Mouse (Mus musculus): ENCODE results near the gene Dip2c. TPM values are rescaled to one million over a fixed set of nuclear protein-coding genes. Genes with fewer than 3 reads are reported as not detected.

The Dip2c gene
- total and polyA plus RNA-seq, 2 experiments from 2014 or later = 7.1 to 63.6 TPM

GRCm38 (mm10) chr13:9649894-9650293, 373.6 kb downstream of the Dip2c start:
- Histone ChIP-seq H3K9me3 (replicated peaks; ENCODE audit: control insufficient read depth, low read length) (no peaks in the 10 kb centered on the region), H3K27me3 (ENCODE audit: control insufficient read depth, insufficient read depth, low read length) (no peaks in the 10 kb centered on the region), H3K36me3 (replicated peaks; ENCODE audit: control insufficient read depth, insufficient read depth, low read length) (peaks cover 20% of the 10 kb centered on the region), H3K4me2 (ENCODE audit: low read depth, low read length) (no peak overlapping the region), H3K27ac (ENCODE audit: low read depth) (no peak overlapping the region), H3K4me1 (ENCODE audit: control insufficient read depth, insufficient read depth) (peaks cover 10% of the 10 kb centered on the region; the same call in 1 of the 2 replicates), H3K9ac (replicated peaks; ENCODE audit: low read depth, low read length) (no peak overlapping the region), H3K4me3 (ENCODE audit: low read depth, low read length) (no peak overlapping the region)
- no peak for DNase-seq (ENCODE audit: low spot score)
- ATAC-seq (ENCODE audit: insufficient read depth, low read depth) = no peak
- TF ChIP-seq EP300 (IDR thresholded peaks at IDR 0.05; ENCODE audit: low read depth) (no peak), CTCF (IDR thresholded peaks at IDR 0.05; ENCODE audit: low read depth) (no peak)
- WGBS = 79% methylated on average over 1 of the region's 1 CpGs

- ATAC-seq (ENCODE audit: insufficient read depth, low read depth) = no peak
- H3K9ac ChIP-seq (replicated peaks; ENCODE audit: low read depth, low read length) = no peak overlapping the region
These were observed 374.3 kb downstream of the Dip2c start for GRCm38 (mm10) chr13:9650580-9650979.

GRCm38 (mm10) chr13:9653018-9653417, 376.7 kb downstream of the Dip2c start:
- DNase-seq (ENCODE audit: low spot score) = no peak

More at GRCm38 (mm10) chr13:9650580-9650979, 374.3 kb downstream of the Dip2c start:
- Histone ChIP-seq H3K27me3 (ENCODE audit: control insufficient read depth, insufficient read depth, low read length) (no peaks in the 10 kb centered on the region), H3K4me3 (ENCODE audit: low read depth, low read length) (no peak overlapping the region), H3K27ac (ENCODE audit: low read depth) (no peak overlapping the region), H3K36me3 (replicated peaks; ENCODE audit: control insufficient read depth, insufficient read depth, low read length) (peaks cover 20% of the 10 kb centered on the region), H3K4me2 (ENCODE audit: low read depth, low read length) (no peak overlapping the region), H3K4me1 (ENCODE audit: control insufficient read depth, insufficient read depth) (peaks cover 9% of the 10 kb centered on the region; the same call in 1 of the 2 replicates), H3K9me3 (replicated peaks; ENCODE audit: control insufficient read depth, low read length) (no peaks in the 10 kb centered on the region)
- no peak for DNase-seq (ENCODE audit: low spot score)
- TF ChIP-seq EP300 (IDR thresholded peaks at IDR 0.05; ENCODE audit: low read depth) (no peak), CTCF (IDR thresholded peaks at IDR 0.05; ENCODE audit: low read depth) (no peak)

GRCm38 (mm10) chr13:9656613-9657012, 380.3 kb downstream of the Dip2c start:
- ATAC-seq (ENCODE audit: insufficient read depth, low read depth) = no peak
- 84% methylated on average over 6 of the region's 6 CpGs for WGBS
- TF ChIP-seq CTCF (IDR thresholded peaks at IDR 0.05; ENCODE audit: low read depth) (no peak), EP300 (IDR thresholded peaks at IDR 0.05; ENCODE audit: low read depth) (no peak)
- H3K4me2 ChIP-seq (ENCODE audit: low read depth, low read length) = no peak overlapping the region
- H3K9me3 ChIP-seq (replicated peaks; ENCODE audit: control insufficient read depth, low read length) = no peaks in the 10 kb centered on the region
- no peak overlapping the region for H3K27ac ChIP-seq (ENCODE audit: low read depth)
- H3K36me3 ChIP-seq (replicated peaks; ENCODE audit: control insufficient read depth, insufficient read depth, low read length) = peaks cover 40% of the 10 kb centered on the region
- H3K4me3 ChIP-seq (ENCODE audit: low read depth, low read length) = no peak overlapping the region
- H3K4me1 ChIP-seq (ENCODE audit: control insufficient read depth, insufficient read depth) = no peaks in the 10 kb centered on the region
- no peak overlapping the region for H3K9ac ChIP-seq (replicated peaks; ENCODE audit: low read depth, low read length)
- DNase-seq (ENCODE audit: low spot score) = no peak
- H3K27me3 ChIP-seq (ENCODE audit: control insufficient read depth, insufficient read depth, low read length) = no peaks in the 10 kb centered on the region

More at GRCm38 (mm10) chr13:9653018-9653417, 376.7 kb downstream of the Dip2c start:
- H3K9ac ChIP-seq (replicated peaks; ENCODE audit: low read depth, low read length) = no peak overlapping the region
- no peaks in the 10 kb centered on the region for H3K27me3 ChIP-seq (ENCODE audit: control insufficient read depth, insufficient read depth, low read length)
- no peaks in the 10 kb centered on the region for H3K9me3 ChIP-seq (replicated peaks; ENCODE audit: control insufficient read depth, low read length)
- no peaks in the 10 kb centered on the region for H3K4me1 ChIP-seq (ENCODE audit: control insufficient read depth, insufficient read depth)
- no peak for ATAC-seq (ENCODE audit: insufficient read depth, low read depth)
- WGBS = 87% methylated on average over 3 of the region's 3 CpGs
- H3K4me3 ChIP-seq (ENCODE audit: low read depth, low read length) = no peak overlapping the region
- peaks cover 19% of the 10 kb centered on the region for H3K36me3 ChIP-seq (replicated peaks; ENCODE audit: control insufficient read depth, insufficient read depth, low read length)
- no peak overlapping the region for H3K4me2 ChIP-seq (ENCODE audit: low read depth, low read length)
- TF ChIP-seq EP300 (IDR thresholded peaks at IDR 0.05; ENCODE audit: low read depth) (no peak), CTCF (IDR thresholded peaks at IDR 0.05; ENCODE audit: low read depth) (no peak)
- H3K27ac ChIP-seq (ENCODE audit: low read depth) = no peak overlapping the region

- Histone ChIP-seq H3K4me3 (ENCODE audit: low read depth, low read length) (no peak overlapping the region), H3K27me3 (ENCODE audit: control insufficient read depth, insufficient read depth, low read length) (no peaks in the 10 kb centered on the region), H3K9ac (replicated peaks; ENCODE audit: low read depth, low read length) (no peak overlapping the region), H3K4me2 (ENCODE audit: low read depth, low read length) (no peak overlapping the region), H3K27ac (ENCODE audit: low read depth) (no peak overlapping the region), H3K36me3 (replicated peaks; ENCODE audit: control insufficient read depth, insufficient read depth, low read length) (peaks cover 68% of the 10 kb centered on the region), H3K9me3 (replicated peaks; ENCODE audit: control insufficient read depth, low read length) (no peaks in the 10 kb centered on the region), H3K4me1 (ENCODE audit: control insufficient read depth, insufficient read depth) (no peaks in the 10 kb centered on the region)
- TF ChIP-seq EP300 (IDR thresholded peaks at IDR 0.05; ENCODE audit: low read depth) = no peak
- TF ChIP-seq CTCF (IDR thresholded peaks at IDR 0.05; ENCODE audit: low read depth) = no peak
- DNase-seq (ENCODE audit: low spot score) = no peak
- no peak for ATAC-seq (ENCODE audit: insufficient read depth, low read depth)
- 69% methylated on average over 1 of the region's 1 CpGs for WGBS
These were observed 384.4 kb downstream of the Dip2c start for GRCm38 (mm10) chr13:9660711-9661110.

- Histone ChIP-seq H3K36me3 (replicated peaks; ENCODE audit: control insufficient read depth, insufficient read depth, low read length) (peaks cover 57% of the 10 kb centered on the region), H3K27ac (ENCODE audit: low read depth) (no peak overlapping the region), H3K4me3 (ENCODE audit: low read depth, low read length) (no peak overlapping the region), H3K9ac (replicated peaks; ENCODE audit: low read depth, low read length) (no peak overlapping the region), H3K9me3 (replicated peaks; ENCODE audit: control insufficient read depth, low read length) (no peaks in the 10 kb centered on the region), H3K27me3 (ENCODE audit: control insufficient read depth, insufficient read depth, low read length) (no peaks in the 10 kb centered on the region), H3K4me2 (ENCODE audit: low read depth, low read length) (no peak overlapping the region), H3K4me1 (ENCODE audit: control insufficient read depth, insufficient read depth) (no peaks in the 10 kb centered on the region)
- ATAC-seq (ENCODE audit: insufficient read depth, low read depth) (no peak), DNase-seq (ENCODE audit: low spot score) (no peak)
- TF ChIP-seq CTCF (IDR thresholded peaks at IDR 0.05; ENCODE audit: low read depth) (no peak), EP300 (IDR thresholded peaks at IDR 0.05; ENCODE audit: low read depth) (no peak)
- 88% methylated on average over 1 of the region's 1 CpGs for WGBS
These were observed 387.3 kb downstream of the Dip2c start for GRCm38 (mm10) chr13:9663593-9663992.

All from heart, postnatal 0 days (tissue).